Mouse (Mus musculus): ENCODE results near the gene Ugt2b38. TPM values are rescaled to one million over a fixed set of nuclear protein-coding genes. Genes with fewer than 3 reads are reported as not detected.
"Not testable (repeated sequence)": the region's sequence is repeated elsewhere in the genome, so short reads cannot be mapped to it uniquely, and the experiment has no call there.

Gene Ugt2b38
- not detected in 2 replicates for polyA plus RNA-seq (2016; fragmentation: Nextera tagmentation; extraction: Ambion mirVana)

- not testable (repeated sequence) for H3K36me3 ChIP-seq (replicated peaks); H3K9ac ChIP-seq; ATAC-seq (ENCODE audit: low FRiP score); H3K4me2 ChIP-seq; H3K4me1 ChIP-seq; H3K27ac ChIP-seq; H3K4me3 ChIP-seq (replicated peaks); H3K9me3 ChIP-seq; H3K27me3 ChIP-seq
- 89% methylated on average over 1 of the region's 2 CpGs for WGBS
Measured at GRCm38 (mm10) chr5:87424041-87424440, at the start of gene Ugt2b38. TSS of gene Ugt2b38 (minus strand) at chr5:87424203.

- H3K4me2 ChIP-seq, result no peak overlapping the region
- no peak overlapping the region for H3K27ac ChIP-seq
- H3K36me3 ChIP-seq (replicated peaks), result no peaks in the 10 kb centered on the region
- no peak overlapping the region for H3K9ac ChIP-seq
- H3K27me3 ChIP-seq, result no peaks in the 10 kb centered on the region
- H3K9me3 ChIP-seq, result no peaks in the 10 kb centered on the region
- H3K4me1 ChIP-seq, result no peaks in the 10 kb centered on the region
- H3K4me3 ChIP-seq (replicated peaks), result no peak overlapping the region
- 16% methylated on average over 1 of the region's 1 CpGs for WGBS
- ATAC-seq (ENCODE audit: low FRiP score), result no peak
Measured at GRCm38 (mm10) chr5:87458810-87459209, 34.8 kb upstream of the Ugt2b38 start.

- no peak overlapping the region for H3K9ac ChIP-seq
- no peaks in the 10 kb centered on the region for H3K36me3 ChIP-seq (replicated peaks)
- H3K4me2 ChIP-seq, result no peak overlapping the region
- no peaks in the 10 kb centered on the region for H3K27me3 ChIP-seq
- H3K4me3 ChIP-seq (replicated peaks), result no peak overlapping the region
- no peak for ATAC-seq (ENCODE audit: low FRiP score)
- no peaks in the 10 kb centered on the region for H3K9me3 ChIP-seq
- no peak overlapping the region for H3K27ac ChIP-seq
- H3K4me1 ChIP-seq, result no peaks in the 10 kb centered on the region
Measured at GRCm38 (mm10) chr5:87457701-87458100, 33.7 kb upstream of the Ugt2b38 start.

- WGBS, result 97% methylated on average over 3 of the region's 3 CpGs
- no peak overlapping the region for H3K9ac ChIP-seq
- H3K4me1 ChIP-seq, result no peaks in the 10 kb centered on the region
- no peak overlapping the region for H3K27ac ChIP-seq
- ATAC-seq (ENCODE audit: low FRiP score), result no peak
- no peaks in the 10 kb centered on the region for H3K36me3 ChIP-seq (replicated peaks)
- H3K4me2 ChIP-seq, result no peak overlapping the region
- no peaks in the 10 kb centered on the region for H3K27me3 ChIP-seq
- no peak overlapping the region for H3K4me3 ChIP-seq (replicated peaks)
- H3K9me3 ChIP-seq, result no peaks in the 10 kb centered on the region
Measured at GRCm38 (mm10) chr5:87456216-87456850, 32.3 kb upstream of the Ugt2b38 start.

- Histone ChIP-seq H3K9me3 (no peaks in the 10 kb centered on the region), H3K27me3 (no peaks in the 10 kb centered on the region), H3K9ac (no peak overlapping the region), H3K36me3 (replicated peaks) (no peaks in the 10 kb centered on the region), H3K4me1 (no peaks in the 10 kb centered on the region), H3K4me2 (no peak overlapping the region), H3K27ac (no peak overlapping the region), H3K4me3 (replicated peaks) (no peak overlapping the region)
- no peak for ATAC-seq (ENCODE audit: low FRiP score)
Measured at GRCm38 (mm10) chr5:87455519-87455918, 31.5 kb upstream of the Ugt2b38 start.

- H3K4me3 ChIP-seq (replicated peaks); H3K36me3 ChIP-seq (replicated peaks); H3K27ac ChIP-seq; H3K4me2 ChIP-seq; H3K4me1 ChIP-seq; H3K27me3 ChIP-seq; H3K9ac ChIP-seq; ATAC-seq (ENCODE audit: low FRiP score); H3K9me3 ChIP-seq: not testable (repeated sequence)
- WGBS, result 90% methylated on average over 3 of the region's 5 CpGs
Measured at GRCm38 (mm10) chr5:87452514-87452913, 28.5 kb upstream of the Ugt2b38 start.

- no peak for ATAC-seq (ENCODE audit: low FRiP score)
Measured at GRCm38 (mm10) chr5:87436264-87436663, 12.3 kb upstream of the Ugt2b38 start.

GRCm38 (mm10) chr5:87425676-87426075 lies 1.7 kb upstream of the Ugt2b38 start:
- Histone ChIP-seq H3K4me3 (replicated peaks) (no peak overlapping the region), H3K36me3 (replicated peaks) (no peaks in the 10 kb centered on the region), H3K9me3 (no peaks in the 10 kb centered on the region), H3K4me1 (no peaks in the 10 kb centered on the region), H3K9ac (no peak overlapping the region), H3K27ac (no peak overlapping the region), H3K4me2 (no peak overlapping the region), H3K27me3 (no peaks in the 10 kb centered on the region)
- 92% methylated on average over 3 of the region's 3 CpGs for WGBS
- no peak for ATAC-seq (ENCODE audit: low FRiP score)

More at GRCm38 (mm10) chr5:87436264-87436663, 12.3 kb upstream of the Ugt2b38 start:
- no peak overlapping the region for H3K4me3 ChIP-seq (replicated peaks)
- H3K4me2 ChIP-seq, result no peak overlapping the region
- no peak overlapping the region for H3K27ac ChIP-seq
- H3K36me3 ChIP-seq (replicated peaks), result no peaks in the 10 kb centered on the region
- H3K27me3 ChIP-seq, result no peaks in the 10 kb centered on the region
- no peaks in the 10 kb centered on the region for H3K4me1 ChIP-seq
- whole genome bisulfite sequencing, result 54% methylated on average over 3 of the region's 3 CpGs
- no peaks in the 10 kb centered on the region for H3K9me3 ChIP-seq
- no peak overlapping the region for H3K9ac ChIP-seq

GRCm38 (mm10) chr5:87396968-87397367 lies 27.0 kb downstream of the Ugt2b38 start:
- H3K9ac ChIP-seq, result no peak overlapping the region
- WGBS, result 96% methylated on average over 4 of the region's 4 CpGs
- H3K4me2 ChIP-seq, result no peak overlapping the region
- no peaks in the 10 kb centered on the region for H3K36me3 ChIP-seq (replicated peaks)
- H3K9me3 ChIP-seq, result no peaks in the 10 kb centered on the region
- ATAC-seq (ENCODE audit: low FRiP score), result no peak
- H3K4me1 ChIP-seq, result no peaks in the 10 kb centered on the region
- no peak overlapping the region for H3K4me3 ChIP-seq (replicated peaks)
- H3K27me3 ChIP-seq, result no peaks in the 10 kb centered on the region
- H3K27ac ChIP-seq, result no peak overlapping the region

- Histone ChIP-seq H3K4me3 (replicated peaks) (no peak overlapping the region), H3K36me3 (replicated peaks) (no peaks in the 10 kb centered on the region), H3K4me1 (no peaks in the 10 kb centered on the region), H3K9me3 (no peaks in the 10 kb centered on the region), H3K9ac (no peak overlapping the region), H3K27me3 (no peaks in the 10 kb centered on the region), H3K4me2 (no peak overlapping the region), H3K27ac (no peak overlapping the region)
- ATAC-seq (ENCODE audit: low FRiP score), result no peak
- WGBS, result 83% methylated on average over 2 of the region's 2 CpGs
Measured at GRCm38 (mm10) chr5:87390818-87391217, 33.2 kb downstream of the Ugt2b38 start.

- Histone ChIP-seq H3K27ac (no peak overlapping the region), H3K36me3 (replicated peaks) (no peaks in the 10 kb centered on the region), H3K9me3 (no peaks in the 10 kb centered on the region), H3K9ac (no peak overlapping the region), H3K4me2 (no peak overlapping the region), H3K27me3 (no peaks in the 10 kb centered on the region), H3K4me3 (replicated peaks) (no peak overlapping the region), H3K4me1 (no peaks in the 10 kb centered on the region)
- 86% methylated on average over 2 of the region's 2 CpGs for WGBS
- ATAC-seq (ENCODE audit: low FRiP score), result no peak
Measured at GRCm38 (mm10) chr5:87380234-87380633, 43.8 kb downstream of the Ugt2b38 start.

- no peak for ATAC-seq (ENCODE audit: low FRiP score)
- H3K9me3 ChIP-seq, result no peaks in the 10 kb centered on the region
Measured at GRCm38 (mm10) chr5:87379825-87380224, 44.2 kb downstream of the Ugt2b38 start.

GRCm38 (mm10) chr5:87375874-87376383 lies 48.1 kb downstream of the Ugt2b38 start:
- no peaks in the 10 kb centered on the region for H3K27me3 ChIP-seq
- no peak overlapping the region for H3K27ac ChIP-seq
- no peak overlapping the region for H3K4me2 ChIP-seq
- ATAC-seq (ENCODE audit: low FRiP score), result no peak
- no peaks in the 10 kb centered on the region for H3K4me1 ChIP-seq
- H3K36me3 ChIP-seq (replicated peaks), result no peaks in the 10 kb centered on the region
- no peaks in the 10 kb centered on the region for H3K9me3 ChIP-seq
- no peak overlapping the region for H3K9ac ChIP-seq
- no peak overlapping the region for H3K4me3 ChIP-seq (replicated peaks)
- 88% methylated on average over 3 of the region's 3 CpGs for WGBS

More at GRCm38 (mm10) chr5:87379825-87380224, 44.2 kb downstream of the Ugt2b38 start:
- no peak overlapping the region for H3K4me2 ChIP-seq
- no peak overlapping the region for H3K27ac ChIP-seq
- H3K4me3 ChIP-seq (replicated peaks), result no peak overlapping the region
- no peak overlapping the region for H3K9ac ChIP-seq
- no peaks in the 10 kb centered on the region for H3K27me3 ChIP-seq
- H3K4me1 ChIP-seq, result no peaks in the 10 kb centered on the region
- no peaks in the 10 kb centered on the region for H3K36me3 ChIP-seq (replicated peaks)
